Mouse (Mus musculus) cerebellum, adult 2 months (tissue): ENCODE results near the gene Mrpl21. TPM values are rescaled to one million over a fixed set of nuclear protein-coding genes. Genes with fewer than 3 reads are reported as not detected.

Experiments
- DNase-seq, 2 experiments: peaks; one replicate each; pipeline ENCODE4 v3.0.0; 2021
- H3K27ac ChIP-seq: fragments of 200-500 bp; 2 replicates; pipeline ENCODE4 v1.5.1; 2012; ENCODE audit warnings: low read length, control low read depth, inconsistent platforms; ENCODE audit not compliant: insufficient read depth
- H3K27me3 ChIP-seq: fragments of 200-500 bp; 2 replicates; pipeline ENCODE4 v1.6.1; 2012; ENCODE audit warnings: inconsistent platforms, mild to moderate bottlenecking, low read length, moderate library complexity; ENCODE audit not compliant: control insufficient read depth, insufficient read depth
- H3K4me1 ChIP-seq: fragments of 200-500 bp; 2 replicates; pipeline ENCODE4 v1.6.1; 2011; ENCODE audit warnings: low read length; ENCODE audit not compliant: control insufficient read depth, insufficient read depth
- H3K4me3 ChIP-seq: fragments of 200-500 bp; replicated peaks from 2 replicates; pipeline ENCODE3; 2011; ENCODE audit warnings: mild to moderate bottlenecking, low read depth, low read length, control low read depth; ENCODE audit not compliant: insufficient read depth
- CTCF ChIP-seq: fragments of 200-500 bp; IDR thresholded peaks from 2 replicates; pipeline ENCODE4 v1.5.1; 2011; ENCODE audit warnings: low read depth, mild to moderate bottlenecking, control low read depth, low read length, moderate library complexity, borderline replicate concordance; ENCODE audit not compliant: insufficient read depth
- POLR2A ChIP-seq: fragments of 200-500 bp; IDR thresholded peaks from 2 replicates; pipeline ENCODE4 v1.6.1; 2011; ENCODE audit warnings: low read length, control low read depth, borderline replicate concordance; ENCODE audit not compliant: insufficient read depth
- WGBS: fragments of 180-500 bp; shearing (Covaris S2); methylation state at CpG from one replicate; pipeline ENCODE4 v1.1.7; 2018; 5-methylcytosine and 5-hydroxymethylcytosine counted together
- polyA plus RNA-seq: library from polyadenylated mRNA; depleted of rRNA; stranded (reverse); fragments of >200 nt; gene quantifications from 2 replicates; pipeline ENCODE4 v1.2.3, GENCODE M21; 2012

The Mrpl21 gene
- polyA plus RNA-seq, 1 experiment: 56.6 TPM

DNA sequence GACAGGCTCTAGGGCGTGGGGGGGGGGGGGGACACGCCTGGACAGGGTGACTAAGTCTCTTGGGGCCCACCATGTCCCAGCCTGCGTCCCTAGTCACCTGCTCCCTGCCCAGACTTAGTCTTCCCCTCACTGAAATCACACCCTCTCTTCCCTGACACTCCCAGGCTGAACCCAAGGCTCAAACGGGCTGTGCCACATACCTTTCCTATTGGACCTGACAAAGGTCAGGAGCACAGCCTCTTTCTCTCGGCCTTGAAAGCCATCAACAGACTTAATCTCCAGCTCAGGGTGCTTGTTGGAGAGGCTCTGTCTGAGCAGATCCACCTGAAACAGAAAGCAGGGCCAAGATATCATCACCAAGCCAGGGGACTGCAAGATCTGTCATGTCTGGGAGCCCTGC, 16.6 kb upstream of the Mrpl21 start:
- H3K27ac ChIP-seq: no peak overlapping the region
- 83% methylated on average over 5 of the region's 5 CpGs for WGBS
- H3K27me3 ChIP-seq: no peaks in the 10 kb centered on the region
- DNase-seq: no peak
- H3K4me1 ChIP-seq: peaks cover 5% of the 10 kb centered on the region; the same call in 1 of the 2 replicates
- H3K4me3 ChIP-seq: no peak overlapping the region
- TF ChIP-seq POLR2A (no peak), CTCF (no peak)

DNA sequence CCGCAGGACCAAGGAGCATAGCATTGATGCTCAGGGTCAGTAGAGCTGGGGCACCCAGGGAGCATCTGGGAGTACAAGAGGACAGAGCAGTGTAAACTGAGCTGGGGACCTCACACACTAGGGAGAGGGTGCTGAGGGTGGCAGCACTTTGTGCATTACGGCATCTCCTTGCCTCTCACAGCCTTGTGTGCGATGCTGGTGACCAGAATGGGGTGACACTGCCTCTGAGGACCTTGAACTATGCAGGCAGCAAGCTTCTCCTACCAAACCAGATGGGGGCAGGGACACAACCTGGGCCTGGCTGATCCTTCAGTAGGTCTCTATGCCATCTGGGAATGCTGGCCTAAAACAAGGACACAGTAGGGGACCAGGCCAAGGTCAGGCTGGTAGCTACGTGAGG, 16.0 kb upstream of the Mrpl21 start:
- H3K27ac ChIP-seq: no peak overlapping the region
- peak in 1 of 2 experiments; percentile 4 for DNase-seq
- WGBS: 78% methylated on average over 4 of the region's 4 CpGs
- H3K4me1 ChIP-seq: peaks cover 5% of the 10 kb centered on the region; the same call in 1 of the 2 replicates
- no peak overlapping the region for H3K4me3 ChIP-seq
- TF ChIP-seq CTCF: no peak
- TF ChIP-seq POLR2A: no peak
- no peaks in the 10 kb centered on the region for H3K27me3 ChIP-seq

GRCm38 (mm10) chr19:3267340-3267739, 15.4 kb upstream of the Mrpl21 start:
- DNase-seq: peak in 1 of 2 experiments; percentile 3
- TF ChIP-seq POLR2A: no peak
- no peak for TF ChIP-seq CTCF
- no peaks in the 10 kb centered on the region for H3K27me3 ChIP-seq

DNA sequence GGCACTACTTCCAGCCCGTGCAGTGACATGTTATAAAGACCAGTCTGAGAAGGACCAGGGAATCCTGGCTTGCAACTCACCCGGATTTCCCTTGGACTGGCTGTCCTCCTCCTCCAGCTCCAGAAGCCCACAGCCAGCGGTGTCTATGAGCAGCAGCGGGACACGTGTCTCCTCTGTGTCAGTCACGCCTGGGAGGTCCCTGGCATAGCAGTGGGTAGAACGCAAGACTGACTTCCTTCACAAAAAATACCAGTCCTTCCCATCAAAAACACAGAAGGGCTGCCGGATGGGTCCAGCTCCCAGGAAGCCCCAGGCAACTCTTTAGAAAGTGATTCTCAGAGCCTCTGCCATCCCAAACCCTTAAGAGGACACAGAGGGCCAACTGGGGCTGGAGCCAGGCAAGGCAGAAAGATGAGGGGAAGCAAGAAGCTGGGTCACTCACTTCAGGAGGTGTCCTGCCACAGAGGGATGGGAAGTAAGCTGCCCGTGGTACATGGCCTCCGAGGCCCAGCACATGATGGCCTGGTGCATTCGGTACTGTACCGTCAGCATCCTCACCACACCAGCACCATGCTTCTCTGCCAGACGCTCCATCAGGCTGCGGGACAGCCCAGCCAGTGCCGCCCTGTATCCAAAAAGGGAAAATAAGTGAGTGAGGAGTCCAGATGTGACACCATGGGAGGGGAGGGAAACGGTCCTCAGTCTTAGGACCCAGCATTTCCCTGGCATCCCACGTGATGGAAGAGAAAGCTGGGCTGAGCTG, 14.3 kb upstream of the Mrpl21 start:
- no peaks in the 10 kb centered on the region for H3K4me1 ChIP-seq
- WGBS: 91% methylated on average over 17 of the region's 17 CpGs
- H3K4me3 ChIP-seq: no peak overlapping the region
- no peaks in the 10 kb centered on the region for H3K27me3 ChIP-seq
- H3K27ac ChIP-seq: no peak overlapping the region
- no peak for TF ChIP-seq CTCF
- no peak for TF ChIP-seq POLR2A
- DNase-seq: peak in 1 of 2 experiments; percentile 3

More at GRCm38 (mm10) chr19:3267340-3267739, 15.4 kb upstream of the Mrpl21 start:
- H3K4me3 ChIP-seq: no peak overlapping the region
- no peaks in the 10 kb centered on the region for H3K4me1 ChIP-seq
- 87% methylated on average over 4 of the region's 4 CpGs for WGBS
- no peak overlapping the region for H3K27ac ChIP-seq

DNA sequence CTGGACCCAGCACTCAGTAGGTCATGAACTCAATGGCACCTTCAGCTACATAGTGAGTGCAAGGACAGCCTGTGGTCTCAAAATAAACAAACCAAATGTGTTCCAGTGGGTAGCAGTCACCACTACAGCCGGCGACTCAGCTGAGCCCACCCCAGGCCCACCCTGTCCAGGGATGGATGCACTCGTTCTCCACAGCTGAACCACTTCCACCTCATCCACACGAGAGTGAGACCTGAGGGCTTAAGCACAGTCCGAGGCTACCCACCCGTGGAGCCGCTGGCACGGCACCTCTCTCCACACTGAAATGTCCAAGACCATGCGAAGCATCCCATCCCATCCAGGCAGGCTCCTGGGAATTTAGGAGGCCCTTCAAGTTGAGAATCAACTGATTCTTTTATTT, 13.4 kb upstream of the Mrpl21 start:
- TF ChIP-seq CTCF: no peak
- TF ChIP-seq POLR2A: no peak
- H3K4me1 ChIP-seq: no peaks in the 10 kb centered on the region
- no peaks in the 10 kb centered on the region for H3K27me3 ChIP-seq
- no peak overlapping the region for H3K27ac ChIP-seq
- DNase-seq: peak in 1 of 2 experiments; percentile 2
- WGBS: 88% methylated on average over 9 of the region's 9 CpGs
- no peak overlapping the region for H3K4me3 ChIP-seq

- Histone ChIP-seq H3K27ac (no peak overlapping the region), H3K27me3 (no peaks in the 10 kb centered on the region), H3K4me3 (no peak overlapping the region), H3K4me1 (no peaks in the 10 kb centered on the region)
- DNase-seq: peak in 1 of 2 experiments; percentile 2
- TF ChIP-seq CTCF (no peak), POLR2A (no peak)
- WGBS: 84% methylated on average over 6 of the region's 6 CpGs
These were observed 12.9 kb upstream of the Mrpl21 start for GRCm38 (mm10) chr19:3269803-3270202.

DNA sequence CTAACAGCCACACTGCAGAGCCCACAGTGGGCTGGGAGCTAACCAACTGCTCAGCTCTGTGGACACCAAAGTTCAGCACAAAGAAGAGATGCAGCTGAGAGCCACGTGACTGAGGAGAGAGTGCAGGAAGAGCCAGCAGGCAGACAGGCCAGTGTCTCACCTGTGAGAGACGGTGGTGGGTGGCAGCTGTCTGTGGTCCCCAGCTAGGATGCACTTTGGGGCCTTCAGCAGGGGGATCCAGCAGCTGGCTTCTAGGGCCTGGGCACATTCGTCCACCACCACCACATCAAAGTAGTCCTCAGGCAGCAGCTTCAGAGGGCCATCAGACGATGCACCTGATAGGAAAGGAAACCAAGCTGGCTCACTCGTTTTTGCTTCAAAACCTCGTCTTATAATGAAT, 11.3 kb upstream of the Mrpl21 start:
- Histone ChIP-seq H3K4me3 (no peak overlapping the region), H3K27ac (no peak overlapping the region), H3K27me3 (no peaks in the 10 kb centered on the region), H3K4me1 (no peaks in the 10 kb centered on the region)
- peak in 1 of 2 experiments; percentile 2 for DNase-seq
- no peak for TF ChIP-seq POLR2A
- no peak for TF ChIP-seq CTCF
- WGBS: 90% methylated on average over 6 of the region's 6 CpGs

- H3K27me3 ChIP-seq: no peaks in the 10 kb centered on the region
- 93% methylated on average over 9 of the region's 9 CpGs for WGBS
- TF ChIP-seq CTCF (no peak), POLR2A (no peak)
These were observed 9.4 kb upstream of the Mrpl21 start for GRCm38 (mm10) chr19:3273331-3273730.

More at GRCm38 (mm10) chr19:3273331-3273730, 9.4 kb upstream of the Mrpl21 start:
- H3K4me3 ChIP-seq: no peak overlapping the region
- H3K4me1 ChIP-seq: no peaks in the 10 kb centered on the region
- peak in 1 of 2 experiments; percentile 4 for DNase-seq
- H3K27ac ChIP-seq: no peak overlapping the region
